Mouse (Mus musculus) kidney, adult 2 months (tissue): ENCODE results near the gene Casp14. TPM values are rescaled to one million over a fixed set of nuclear protein-coding genes. Genes with fewer than 3 reads are reported as not detected.
A peak's percentile ranks its signal among the peaks of the same experiment; 100 is the strongest.
"Not testable (repeated sequence)": the region's sequence is repeated elsewhere in the genome, so short reads cannot be mapped to it uniquely, and the experiment has no call there.

Experiments
- DNase-seq: peaks from one replicate; pipeline ENCODE4 v3.0.0; 2021
- H3K27ac ChIP-seq: fragments of 200-500 bp; 2 replicates; pipeline ENCODE4 v1.5.1; 2012; ENCODE audit warnings: low read depth, low read length, control low read depth, inconsistent platforms; ENCODE audit not compliant: insufficient read depth
- H3K27me3 ChIP-seq: fragments of 200-500 bp; replicated peaks from 2 replicates; pipeline ENCODE4 v1.6.1; 2012; ENCODE audit warnings: mild to moderate bottlenecking, moderate library complexity, low read length, inconsistent platforms; ENCODE audit not compliant: control insufficient read depth, insufficient read depth
- H3K36me3 ChIP-seq: fragments of 200-500 bp; 2 replicates; pipeline ENCODE4 v1.6.1; 2012; ENCODE audit warnings: mild to moderate bottlenecking, moderate library complexity, low read length, inconsistent platforms; ENCODE audit not compliant: control insufficient read depth, insufficient read depth
- H3K4me1 ChIP-seq: fragments of 200-500 bp; 2 replicates; pipeline ENCODE4 v1.6.1; 2011; ENCODE audit warnings: low read length; ENCODE audit not compliant: control insufficient read depth, insufficient read depth
- H3K4me3 ChIP-seq: fragments of 200-500 bp; 2 replicates; pipeline ENCODE4 v1.5.1; 2011; ENCODE audit warnings: mild to moderate bottlenecking, low read depth, low read length, control low read depth; ENCODE audit not compliant: insufficient read depth
- CTCF ChIP-seq: fragments of 200-500 bp; conservative IDR thresholded peaks from 2 replicates; pipeline ENCODE4 v1.5.1; 2011; ENCODE audit warnings: low read depth, mild to moderate bottlenecking, control low read depth, low read length, moderate library complexity, mixed read lengths; ENCODE audit not compliant: insufficient read depth, insufficient read length
- POLR2A ChIP-seq: fragments of 200-500 bp; IDR thresholded peaks from one replicate; pipeline ENCODE4 v1.6.1; 2011; ENCODE audit warnings: low read depth, low read length, control low read depth
- WGBS: fragments of 180-500 bp; shearing (Covaris S2); methylation state at CpG from one replicate; pipeline ENCODE4 v1.1.7; 2018; 5-methylcytosine and 5-hydroxymethylcytosine counted together
- polyA plus RNA-seq: library from polyadenylated mRNA; depleted of rRNA; stranded (reverse); fragments of >200 nt; gene quantifications from 2 replicates; pipeline ENCODE4 v1.2.3, GENCODE M21; 2012

The Casp14 gene
- polyA plus RNA-seq, 1 experiment: not detected

GRCm38 (mm10) chr10:78716231-78716630, 1.9 kb downstream of the Casp14 start:
- H3K4me3 ChIP-seq: no peak overlapping the region
- no peaks in the 10 kb centered on the region for H3K4me1 ChIP-seq
- H3K36me3 ChIP-seq: no peaks in the 10 kb centered on the region
- H3K27ac ChIP-seq: no peak overlapping the region
- no peak for DNase-seq
- H3K27me3 ChIP-seq: no peaks in the 10 kb centered on the region
- TF ChIP-seq POLR2A: no peak
- no peak for TF ChIP-seq CTCF

GRCm38 (mm10) chr10:78715156-78715555, 2.9 kb downstream of the Casp14 start:
- Histone ChIP-seq H3K4me1 (peaks cover 5% of the 10 kb centered on the region; the same call in 1 of the 2 replicates), H3K27me3 (no peaks in the 10 kb centered on the region), H3K4me3 (no peak overlapping the region), H3K36me3 (no peaks in the 10 kb centered on the region), H3K27ac (no peak overlapping the region)
- TF ChIP-seq CTCF: no peak
- TF ChIP-seq POLR2A: no peak
- DNase-seq: no peak
- WGBS: 94% methylated on average over 7 of the region's 7 CpGs

- peak; percentile 13 for DNase-seq
Measured at GRCm38 (mm10) chr10:78714129-78714528, 4.0 kb downstream of the Casp14 start.

GRCm38 (mm10) chr10:78710706-78711105, 7.4 kb downstream of the Casp14 start:
- Histone ChIP-seq H3K4me3 (no peak overlapping the region), H3K27ac (no peak overlapping the region), H3K36me3 (no peaks in the 10 kb centered on the region), H3K4me1 (peaks cover 8% of the 10 kb centered on the region; the same call in 1 of the 2 replicates), H3K27me3 (no peaks in the 10 kb centered on the region)
- peak; percentile 59 for DNase-seq
- TF ChIP-seq CTCF (no peak), POLR2A (no peak)

More at GRCm38 (mm10) chr10:78714129-78714528, 4.0 kb downstream of the Casp14 start:
- H3K27ac ChIP-seq: no peak overlapping the region
- TF ChIP-seq POLR2A (no peak), CTCF (no peak)
- H3K4me3 ChIP-seq: no peak overlapping the region
- H3K27me3 ChIP-seq: no peaks in the 10 kb centered on the region
- 62% methylated on average over 6 of the region's 6 CpGs for WGBS
- H3K36me3 ChIP-seq: no peaks in the 10 kb centered on the region
- H3K4me1 ChIP-seq: peaks cover 8% of the 10 kb centered on the region; the same call in 1 of the 2 replicates

- DNase-seq: no peak
- no peak overlapping the region for H3K4me3 ChIP-seq
- H3K27ac ChIP-seq: no peak overlapping the region
- WGBS: 34% methylated on average over 3 of the region's 3 CpGs
- H3K4me1 ChIP-seq: peaks cover 2% of the 10 kb centered on the region; the same call in 1 of the 2 replicates
- no peaks in the 10 kb centered on the region for H3K36me3 ChIP-seq
- no peak for TF ChIP-seq POLR2A
- no peaks in the 10 kb centered on the region for H3K27me3 ChIP-seq
Measured at GRCm38 (mm10) chr10:78700881-78701280, 17.2 kb downstream of the Casp14 start.

- Histone ChIP-seq H3K27me3 (no peaks in the 10 kb centered on the region), H3K27ac (no peak overlapping the region), H3K36me3 (no peaks in the 10 kb centered on the region), H3K4me3 (no peak overlapping the region), H3K4me1 (no peaks in the 10 kb centered on the region)
- WGBS: 68% methylated on average over 6 of the region's 6 CpGs
- no peak for DNase-seq
- TF ChIP-seq CTCF (no peak), POLR2A (no peak)
Measured at GRCm38 (mm10) chr10:78689973-78690372, 28.1 kb downstream of the Casp14 start.

- Histone ChIP-seq H3K4me3 (no peak overlapping the region), H3K4me1 (no peaks in the 10 kb centered on the region), H3K27ac (no peak overlapping the region), H3K36me3 (no peaks in the 10 kb centered on the region), H3K27me3 (no peaks in the 10 kb centered on the region)
- WGBS: 54% methylated on average over 4 of the region's 4 CpGs
- no peak for DNase-seq
- TF ChIP-seq CTCF (no peak), POLR2A (no peak)
Measured at GRCm38 (mm10) chr10:78686995-78687577, 31.0 kb downstream of the Casp14 start.

GRCm38 (mm10) chr10:78670121-78670520, 48.0 kb downstream of the Casp14 start:
- not testable (repeated sequence) for H3K27me3 ChIP-seq, H3K4me3 ChIP-seq, H3K4me1 ChIP-seq, H3K36me3 ChIP-seq, H3K27ac ChIP-seq, DNase-seq
- 2% methylated on average over 1 of the region's 1 CpGs for WGBS

- H3K27me3 ChIP-seq, H3K4me1 ChIP-seq, DNase-seq, H3K27ac ChIP-seq, H3K4me3 ChIP-seq, H3K36me3 ChIP-seq: not testable (repeated sequence)
- WGBS: 94% methylated on average over 10 of the region's 10 CpGs
Measured at GRCm38 (mm10) chr10:78666696-78667095, 51.4 kb downstream of the Casp14 start.
